Mouse (Mus musculus): ENCODE measurements around the gene Rasgrf1.

- TF ChIP-seq CTCF (IDR thresholded peaks at IDR 0.05; ENCODE audit: low read depth, low read length), result no peak
- no peak for TF ChIP-seq TAL1 (conservative IDR thresholded peaks at IDR 0.05; ENCODE audit: low read depth, low read length)
- TF ChIP-seq GATA1 (IDR thresholded peaks at IDR 0.05; ENCODE audit: borderline replicate concordance, low read length), result no peak
- no peak for TF ChIP-seq POLR2AphosphoS5 (IDR thresholded peaks at IDR 0.05; ENCODE audit: insufficient replicate concordance, low read depth, low read length)
- no peak for TF ChIP-seq GATA2 (IDR thresholded peaks at IDR 0.05; ENCODE audit: borderline replicate concordance, low read depth, low read length)
Measured at GRCm38 (mm10) chr9:89910011-89910400, 298 bp downstream of the Rasgrf1 start.

All from G1E (cell line).